ENCODE assay signal across 9 mouse cellular contexts in genomic region chr5:125069916-125070315, GRCm38 (mm10).
DNase-seq lines count a peak whose midpoint lies in the region; ATAC-seq and TF ChIP-seq lines count a peak whose summit lies in the region.
"Had no signal": no experiment of that assay in that cellular context is flagged by ENCODE, and none has a peak within 500 bp of the region (broad histone marks: within the 10 kb centered on the region; RNA-seq: fewer than 3 reads in every experiment).

No protein-coding gene starts in this region.

- H3K27ac ChIP-seq in forebrain, embryonic 15.5 days (replicated peaks): peak overlapping the region; percentile 57
- no peak overlapping the region for H3K27ac ChIP-seq in forebrain, embryonic 10.5 days
- peak overlapping the region; percentile 72 for H3K27ac ChIP-seq in lung, embryonic 15.5 days
- peak overlapping the region; percentile 37 for H3K27ac ChIP-seq in hindbrain, embryonic 16.5 days (ENCODE audit: low read depth, low read length)
- 0 out of 2 replicates have a peak overlapping the region, but pooled peaks have one; percentile 23 for H3K27ac ChIP-seq in olfactory bulb, adult 2 months (ENCODE audit: insufficient read depth, low read depth, low read length)
- H3K27ac ChIP-seq: liver, embryonic 12.5 days had no signal

- H3K4me3 ChIP-seq in forebrain, embryonic 15.5 days: no peak overlapping the region
- no peak overlapping the region for H3K4me3 ChIP-seq in forebrain, embryonic 10.5 days
- H3K4me3 ChIP-seq in lung, embryonic 15.5 days: no peak overlapping the region
- H3K4me3 ChIP-seq in hindbrain, embryonic 16.5 days (ENCODE audit: low read length): no peak overlapping the region
- no peak overlapping the region for H3K4me3 ChIP-seq in olfactory bulb, adult 2 months (ENCODE audit: insufficient read depth, low read depth, low read length)
- H3K4me3 ChIP-seq: liver, embryonic 12.5 days had no signal

- TF ChIP-seq POLR2A in olfactory bulb, adult 2 months (IDR thresholded peaks at IDR 0.05; ENCODE audit: insufficient read depth, low read depth, low read length): no peak

- H3K36me3 ChIP-seq in forebrain, embryonic 15.5 days: peaks cover 17% of the 10 kb centered on the region
- peaks cover 90% of the 10 kb centered on the region for H3K36me3 ChIP-seq in forebrain, embryonic 10.5 days (replicated peaks)
- peaks cover 37% of the 10 kb centered on the region for H3K36me3 ChIP-seq in lung, embryonic 15.5 days
- peaks cover 16% of the 10 kb centered on the region for H3K36me3 ChIP-seq in hindbrain, embryonic 16.5 days (ENCODE audit: control insufficient read depth, insufficient read depth, low read length)

- 0 out of 2 replicates have a peak, but pooled peaks have one; percentile 24 for ATAC-seq in forebrain, embryonic 15.5 days (replicated peaks)
- no peak for ATAC-seq in lung, embryonic 15.5 days (ENCODE audit: borderline replicate concordance, extremely low read depth, low FRiP score, low TSS enrichment)
- ATAC-seq in hindbrain, embryonic 16.5 days: no peak
- no peak for ATAC-seq in cerebellum, adult (ENCODE audit: insufficient number of reproducible peaks, low FRiP score, low TSS enrichment)
- ATAC-seq: liver, embryonic 12.5 days had no signal

- no peak overlapping the region for H3K4me2 ChIP-seq in forebrain, embryonic 15.5 days (replicated peaks)
- no peak overlapping the region for H3K4me2 ChIP-seq in lung, embryonic 15.5 days
- no peak overlapping the region for H3K4me2 ChIP-seq in hindbrain, embryonic 16.5 days (ENCODE audit: low read length)
- H3K4me2 ChIP-seq: liver, embryonic 12.5 days had no signal

- 82% methylated on average over 5 of the region's 5 CpGs for WGBS in forebrain, embryonic 15.5 days
- WGBS in forebrain, embryonic 10.5 days: 90% methylated on average over 5 of the region's 5 CpGs
- 58% methylated on average over 5 of the region's 5 CpGs for WGBS in lung, embryonic 15.5 days
- 72% methylated on average over 5 of the region's 5 CpGs for WGBS in hindbrain, embryonic 16.5 days
- WGBS in olfactory bulb, adult 2 months: 67% methylated on average over 5 of the region's 5 CpGs

- H3K9ac ChIP-seq in forebrain, embryonic 15.5 days (replicated peaks): no peak overlapping the region
- H3K9ac ChIP-seq in lung, embryonic 15.5 days: no peak overlapping the region
- H3K9ac ChIP-seq in hindbrain, embryonic 16.5 days (ENCODE audit: low read depth, low read length): peak overlapping the region; percentile 18
- H3K9ac ChIP-seq: liver, embryonic 12.5 days had no signal

- H3K9me3 ChIP-seq in forebrain, embryonic 15.5 days: no peaks in the 10 kb centered on the region
- no peaks in the 10 kb centered on the region for H3K9me3 ChIP-seq in forebrain, embryonic 10.5 days
- no peaks in the 10 kb centered on the region for H3K9me3 ChIP-seq in lung, embryonic 15.5 days
- H3K9me3 ChIP-seq in hindbrain, embryonic 16.5 days (ENCODE audit: control insufficient read depth, low read length): no peaks in the 10 kb centered on the region
- H3K9me3 ChIP-seq: liver, embryonic 12.5 days had no signal

- DNase-seq in forebrain, embryonic 10.5 days (ENCODE audit: extremely low spot score, low spot score): no peak
- DNase-seq in lung, postnatal 14 days: no peak
- DNase-seq in layer of hippocampus, postnatal 25 days (ENCODE audit: extremely low spot score in 1 of 2, low spot score in 1 of 2): no peak

- H3K4me1 ChIP-seq in forebrain, embryonic 15.5 days: peaks cover 28% of the 10 kb centered on the region
- H3K4me1 ChIP-seq in forebrain, embryonic 10.5 days: peaks cover 18% of the 10 kb centered on the region
- peaks cover 66% of the 10 kb centered on the region for H3K4me1 ChIP-seq in lung, embryonic 15.5 days
- peaks cover 32% of the 10 kb centered on the region for H3K4me1 ChIP-seq in hindbrain, embryonic 16.5 days (ENCODE audit: control insufficient read depth, insufficient read depth, low read depth, low read length)
- H3K4me1 ChIP-seq in olfactory bulb, adult 2 months (ENCODE audit: control insufficient read depth, insufficient read depth, low read length): peaks cover 68% of the 10 kb centered on the region

- no peaks in the 10 kb centered on the region for H3K27me3 ChIP-seq in forebrain, embryonic 15.5 days
- no peaks in the 10 kb centered on the region for H3K27me3 ChIP-seq in forebrain, embryonic 10.5 days (ENCODE audit: poor library complexity, severe bottlenecking)
- H3K27me3 ChIP-seq in lung, embryonic 15.5 days: no peaks in the 10 kb centered on the region
- no peaks in the 10 kb centered on the region for H3K27me3 ChIP-seq in hindbrain, embryonic 16.5 days (replicated peaks; ENCODE audit: control insufficient read depth, insufficient read depth, low read length)
- H3K27me3 ChIP-seq: liver, embryonic 12.5 days had no signal

- no peak for TF ChIP-seq CTCF in olfactory bulb, adult 2 months (IDR thresholded peaks at IDR 0.05; ENCODE audit: insufficient read depth, low read depth, low read length)
